Mouse (Mus musculus) liver (tissue): ENCODE measurements around the gene Nfe2l1.

Experiments
- DNase-seq: peaks from one replicate; pipeline ENCODE4 v3.0.0-alpha.2; 2020; ENCODE audit warnings: mixed read lengths

Nfe2l1 gene

GRCm38 (mm10) chr11:96776968-96777962, 52.5 kb downstream of the Nfe2l1 start, which contains the start of gene Snx11:
Gene Snx11, minus strand, starts transcription at chr11:96777559.
- peak; percentile 99 for DNase-seq

- no peak for DNase-seq
These were observed 53.7 kb downstream of the Nfe2l1 start for GRCm38 (mm10) chr11:96776068-96776467.

DNA sequence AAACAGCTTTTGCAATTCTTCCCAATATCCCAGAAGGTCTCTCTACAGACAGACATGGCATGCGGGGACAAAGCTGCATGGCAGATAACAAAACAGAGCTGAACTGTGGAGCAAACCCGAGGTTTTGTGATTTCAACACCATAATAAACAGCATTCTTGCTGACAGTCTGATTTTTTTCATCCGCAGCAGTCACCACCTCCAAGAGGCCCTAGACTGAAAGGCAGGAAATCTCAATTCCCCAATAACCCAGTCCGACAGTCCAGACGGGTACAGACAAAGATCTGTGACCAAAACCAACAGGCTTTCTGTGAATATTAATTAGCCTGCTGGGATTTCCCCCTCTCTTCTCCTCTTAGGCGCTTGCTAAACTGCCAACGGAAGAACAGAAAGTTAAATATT, 54.1 kb downstream of the Nfe2l1 start:
- no peak for DNase-seq

DNA sequence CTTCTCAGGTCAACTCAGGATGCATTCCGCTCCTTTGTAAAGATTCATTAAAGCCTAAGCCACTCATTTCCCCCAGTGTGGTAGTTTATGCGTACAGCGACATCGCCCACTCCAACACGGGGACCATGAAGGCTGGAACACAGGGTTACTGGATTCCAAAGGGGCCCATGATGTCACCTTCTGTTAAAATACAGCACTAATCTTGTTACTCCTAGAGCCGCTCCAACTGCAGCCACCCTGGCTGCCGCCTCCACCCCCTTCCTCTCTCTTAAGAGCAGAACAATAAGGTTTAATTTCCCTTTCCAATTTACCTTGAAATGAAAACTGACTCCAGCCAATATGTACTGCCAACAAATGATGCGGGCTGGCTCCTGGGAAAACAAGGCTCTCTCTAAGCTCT, 54.7 kb downstream of the Nfe2l1 start:
- no peak for DNase-seq

DNA sequence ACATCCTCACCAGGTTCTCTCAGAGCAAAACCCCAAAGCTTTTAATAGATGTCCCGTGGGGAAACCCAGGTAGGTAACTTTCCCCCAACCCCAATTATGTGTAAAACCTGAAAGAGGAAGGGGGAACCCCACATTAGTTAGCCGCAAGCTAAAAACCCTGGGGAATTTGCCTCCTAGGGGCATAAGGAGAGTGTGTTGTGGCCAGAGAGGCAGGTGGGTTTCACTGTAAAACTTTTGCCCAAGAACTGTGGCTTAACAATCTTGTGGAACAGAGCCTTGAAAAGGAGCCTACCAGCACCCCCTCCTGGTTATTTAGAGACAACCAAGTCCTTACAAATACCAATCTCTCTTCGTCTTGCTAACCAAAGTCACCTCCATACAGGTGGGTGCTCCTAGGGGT, 55.2 kb downstream of the Nfe2l1 start:
- DNase-seq, result no peak

GRCm38 (mm10) chr11:96772413-96772812, 57.4 kb downstream of the Nfe2l1 start:
- no peak for DNase-seq

DNA sequence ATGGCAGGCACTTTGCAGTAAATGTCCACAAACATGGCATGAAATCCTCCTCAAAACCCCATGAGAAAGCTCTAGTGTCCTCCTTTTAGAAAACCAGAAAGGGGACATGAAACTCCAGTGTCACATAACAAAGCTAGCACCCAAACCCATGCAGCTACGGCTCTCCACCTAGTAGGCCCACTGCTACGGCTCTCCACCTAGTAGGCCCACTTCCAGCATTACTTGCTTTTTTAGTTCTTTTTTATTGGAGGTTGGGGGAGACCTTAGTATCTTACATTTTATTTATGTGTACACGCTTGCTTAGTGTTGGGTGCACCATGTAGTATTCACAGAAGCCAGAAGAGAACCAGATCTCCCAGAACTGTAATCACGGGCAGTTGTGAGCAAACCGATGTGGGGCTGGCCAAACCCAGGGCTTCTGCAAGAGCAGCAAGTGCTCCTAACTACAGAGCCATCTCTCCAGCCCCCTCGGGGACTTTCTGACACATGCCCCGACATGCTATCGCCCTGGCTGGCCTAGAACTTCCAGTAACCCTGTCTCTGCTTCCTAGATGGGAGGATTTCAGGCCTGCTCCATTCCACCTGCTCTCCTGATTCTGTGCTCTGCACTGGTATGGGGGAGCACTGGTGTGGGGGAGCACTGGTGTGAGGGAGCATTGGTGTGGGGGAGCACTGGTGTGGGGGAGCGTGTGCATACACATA, 58.3 kb downstream of the Nfe2l1 start:
- no peak for DNase-seq

DNA sequence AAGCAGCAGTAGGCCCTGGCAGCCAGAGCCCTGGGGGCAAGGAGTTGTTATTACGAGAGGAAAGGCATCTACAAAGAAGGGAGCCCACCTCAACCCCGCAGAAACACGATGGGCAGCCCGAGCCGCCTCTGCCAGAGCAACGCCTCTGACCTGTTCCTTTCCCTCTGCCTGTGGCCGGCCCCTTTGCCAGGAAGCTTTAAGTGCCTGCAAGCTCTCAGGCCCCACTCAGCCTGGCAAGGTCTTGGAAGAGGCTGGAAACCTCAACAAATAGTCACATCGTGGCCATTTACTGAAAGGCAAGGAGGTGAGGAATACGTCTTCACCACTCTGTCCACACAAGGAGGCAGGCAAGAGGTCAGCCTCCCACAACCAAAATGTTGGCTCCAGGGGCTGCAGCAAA, 61.5 kb downstream of the Nfe2l1 start:
- no peak for DNase-seq
